Mouse (Mus musculus): ENCODE measurements at regions not wholly inside any gene's neighbourhood (a gene's known extent, or its start where the extent isn't known, plus 50 kb on each side); places are given as distances from the start of the nearest gene placed in this dataset.

- 84% methylated on average over 4 of the region's 4 CpGs for WGBS
- Histone ChIP-seq H3K27me3 (ENCODE audit: poor library complexity, severe bottlenecking) (no peaks in the 10 kb centered on the region), H3K4me3 (no peak overlapping the region), H3K36me3 (replicated peaks) (no peaks in the 10 kb centered on the region), H3K9me3 (no peaks in the 10 kb centered on the region), H3K27ac (no peak overlapping the region), H3K4me1 (peaks cover 18% of the 10 kb centered on the region)
- DNase-seq (ENCODE audit: extremely low spot score, low spot score): no peak
Measured at GRCm38 (mm10) chr2:179380444-179380705, 61.9 kb upstream of the Cdh4 start.

DNA sequence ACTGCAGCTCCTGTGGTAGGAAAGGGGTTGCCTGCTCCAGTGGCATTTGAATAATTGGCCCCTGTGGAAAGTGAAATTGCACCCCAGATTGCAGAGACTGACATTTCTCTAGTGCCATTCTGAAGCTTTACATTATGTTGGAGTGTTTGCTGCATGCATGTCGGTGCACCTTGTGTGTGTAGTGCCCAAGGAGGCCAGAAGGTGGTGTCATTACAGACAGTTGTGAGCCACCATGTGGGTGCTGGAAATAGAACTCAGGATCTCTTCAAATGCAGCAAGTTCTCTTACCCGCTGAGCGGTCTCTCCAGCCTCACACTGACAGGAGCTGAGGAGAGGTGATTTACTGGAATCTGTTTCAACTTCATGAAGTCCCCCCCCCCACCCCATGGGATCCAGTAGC lies 60.3 kb upstream of the Cdh4 start:
- Histone ChIP-seq H3K36me3 (replicated peaks) (no peaks in the 10 kb centered on the region), H3K27me3 (ENCODE audit: poor library complexity, severe bottlenecking) (no peaks in the 10 kb centered on the region), H3K4me3 (no peak overlapping the region), H3K4me1 (peaks cover 25% of the 10 kb centered on the region), H3K27ac (no peak overlapping the region), H3K9me3 (no peaks in the 10 kb centered on the region)
- WGBS: 97% methylated on average over 3 of the region's 3 CpGs
- DNase-seq (ENCODE audit: extremely low spot score, low spot score): no peak

GRCm38 (mm10) chr2:179382594-179382993 lies 59.6 kb upstream of the Cdh4 start:
- no peaks in the 10 kb centered on the region for H3K27me3 ChIP-seq (ENCODE audit: poor library complexity, severe bottlenecking)
- no peak overlapping the region for H3K4me3 ChIP-seq
- no peak overlapping the region for H3K27ac ChIP-seq
- no peak for DNase-seq (ENCODE audit: extremely low spot score, low spot score)
- H3K36me3 ChIP-seq (replicated peaks): no peaks in the 10 kb centered on the region
- WGBS: 91% methylated on average over 9 of the region's 9 CpGs
- no peaks in the 10 kb centered on the region for H3K9me3 ChIP-seq
- H3K4me1 ChIP-seq: peaks cover 25% of the 10 kb centered on the region

DNA sequence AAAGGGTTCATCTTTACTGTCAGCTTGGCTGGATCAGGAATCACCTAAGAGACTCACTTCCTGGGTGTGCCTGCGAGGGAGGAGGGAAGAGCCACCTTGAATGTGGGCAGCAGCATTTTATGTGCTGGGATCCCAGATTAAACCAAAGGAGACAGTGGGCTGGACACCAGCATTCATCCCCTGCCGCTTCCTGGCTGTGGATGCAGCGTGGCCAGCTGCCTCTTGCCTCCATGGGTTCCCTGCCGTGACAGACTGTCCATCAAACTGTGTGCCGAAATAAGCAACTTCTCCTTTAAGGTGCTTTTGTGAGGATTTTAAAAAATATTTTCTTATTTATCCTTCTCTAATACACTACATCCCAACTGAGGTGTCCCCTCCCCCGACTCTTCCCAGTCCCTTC lies 55.4 kb upstream of the Cdh4 start:
- no peaks in the 10 kb centered on the region for H3K27me3 ChIP-seq (ENCODE audit: poor library complexity, severe bottlenecking)
- 75% methylated on average over 6 of the region's 6 CpGs for WGBS
- no peaks in the 10 kb centered on the region for H3K9me3 ChIP-seq

GRCm38 (mm10) chr2:179390486-179390885 lies 51.7 kb upstream of the Cdh4 start:
- Histone ChIP-seq H3K36me3 (replicated peaks) (no peaks in the 10 kb centered on the region), H3K27ac (no peak overlapping the region), H3K27me3 (ENCODE audit: poor library complexity, severe bottlenecking) (no peaks in the 10 kb centered on the region), H3K9me3 (no peaks in the 10 kb centered on the region), H3K4me3 (no peak overlapping the region), H3K4me1 (peaks cover 7% of the 10 kb centered on the region; the same call in 1 of the 2 replicates)
- 88% methylated on average over 4 of the region's 4 CpGs for WGBS
- DNase-seq (ENCODE audit: extremely low spot score, low spot score): no peak

More for the DNA sequence above, 55.4 kb upstream of the Cdh4 start:
- no peak for DNase-seq (ENCODE audit: extremely low spot score, low spot score)
- Histone ChIP-seq H3K4me1 (peaks cover 7% of the 10 kb centered on the region; the same call in 1 of the 2 replicates), H3K36me3 (replicated peaks) (no peaks in the 10 kb centered on the region), H3K27ac (no peak overlapping the region), H3K4me3 (no peak overlapping the region)

- Histone ChIP-seq H3K36me3 (replicated peaks) (no peaks in the 10 kb centered on the region), H3K4me3 (no peak overlapping the region), H3K9me3 (no peaks in the 10 kb centered on the region), H3K27ac (no peak overlapping the region), H3K27me3 (ENCODE audit: poor library complexity, severe bottlenecking) (no peaks in the 10 kb centered on the region), H3K4me1 (peaks cover 7% of the 10 kb centered on the region; the same call in 1 of the 2 replicates)
- 92% methylated on average over 11 of the region's 11 CpGs for WGBS
- no peak for DNase-seq (ENCODE audit: extremely low spot score, low spot score)
Measured at GRCm38 (mm10) chr2:179390924-179391461, 51.2 kb upstream of the Cdh4 start.
